Mouse (Mus musculus): ENCODE data around the gene Sec62.
A peak's percentile ranks its signal among the peaks of the same experiment; 100 is the strongest.

GRCm38 (mm10) chr3:30855604-30856458 lies 63.2 kb downstream of the Sec62 start, which contains the start of gene Gpr160:
- TF ChIP-seq CTCF (IDR thresholded peaks at IDR 0.05; ENCODE audit: low read depth) (peak; percentile 74), EP300 (optimal IDR thresholded peaks at IDR 0.05) (no peak)
